Mouse (Mus musculus) large intestine, adult 2 months (tissue): ENCODE data around the gene Lcmt2. TPM values are rescaled to one million over a fixed set of nuclear protein-coding genes. Genes with fewer than 3 reads are reported as not detected.
A peak's percentile ranks its signal among the peaks of the same experiment; 100 is the strongest.
"Not testable (repeated sequence)": the region's sequence is repeated elsewhere in the genome, so short reads cannot be mapped to it uniquely, and the experiment has no call there.

Experiments
- DNase-seq: peaks from one replicate; pipeline ENCODE4 v3.0.0-alpha.2; 2012; ENCODE audit warnings: low read depth, low spot score
- WGBS: fragments of 180-500 bp; shearing (Covaris S2); methylation state at CpG from one replicate; pipeline ENCODE4 v1.1.7; 2018; 5-methylcytosine and 5-hydroxymethylcytosine counted together
- polyA plus RNA-seq: library from polyadenylated mRNA; depleted of rRNA; stranded (reverse); fragments of >200 nt; gene quantifications from 2 replicates; pipeline ENCODE4 v1.2.3, GENCODE M21; 2012; rRNA removed

Gene Lcmt2
- polyA plus RNA-seq, 1 experiment, result 8.6 TPM

GRCm38 (mm10) chr2:121127536-121127935, 12.9 kb downstream of the Lcmt2 start:
- 41% methylated on average over 1 of the region's 1 CpGs for WGBS
- no peak for DNase-seq

GRCm38 (mm10) chr2:121126302-121126701, 14.2 kb downstream of the Lcmt2 start:
- 96% methylated on average over 5 of the region's 5 CpGs for WGBS
- DNase-seq, result not testable (repeated sequence)

- no peak for DNase-seq
- 78% methylated on average over 3 of the region's 3 CpGs for WGBS
Observed at GRCm38 (mm10) chr2:121119260-121119659, 21.2 kb downstream of the Lcmt2 start.

DNA sequence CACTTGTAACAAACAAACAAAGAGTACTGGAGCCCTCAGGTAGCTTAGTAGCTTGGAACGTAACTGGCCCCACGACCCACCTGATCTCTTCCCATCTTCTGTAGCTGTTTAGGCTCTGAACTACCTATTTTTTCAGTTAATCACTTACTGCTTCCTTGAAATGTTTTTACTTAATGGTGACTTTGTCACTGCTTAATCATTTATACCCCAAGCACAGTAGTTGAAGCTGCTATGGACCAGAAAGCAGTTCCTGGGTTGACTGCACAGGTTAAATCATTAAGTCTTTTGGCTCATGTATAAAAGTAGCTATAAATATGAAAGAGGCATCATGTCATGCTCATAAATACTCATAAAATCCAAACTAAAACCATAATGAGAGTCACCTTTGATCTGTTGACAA, 25.0 kb downstream of the Lcmt2 start:
- WGBS, result 66% methylated on average over 2 of the region's 2 CpGs
- DNase-seq, result no peak

- DNase-seq, result no peak
- 85% methylated on average over 4 of the region's 4 CpGs for WGBS
Observed at GRCm38 (mm10) chr2:121109695-121110094, 30.8 kb downstream of the Lcmt2 start, which contains the start of gene Tgm7. Gene Tgm7 (minus strand): TSS chr2:121109795.

DNA sequence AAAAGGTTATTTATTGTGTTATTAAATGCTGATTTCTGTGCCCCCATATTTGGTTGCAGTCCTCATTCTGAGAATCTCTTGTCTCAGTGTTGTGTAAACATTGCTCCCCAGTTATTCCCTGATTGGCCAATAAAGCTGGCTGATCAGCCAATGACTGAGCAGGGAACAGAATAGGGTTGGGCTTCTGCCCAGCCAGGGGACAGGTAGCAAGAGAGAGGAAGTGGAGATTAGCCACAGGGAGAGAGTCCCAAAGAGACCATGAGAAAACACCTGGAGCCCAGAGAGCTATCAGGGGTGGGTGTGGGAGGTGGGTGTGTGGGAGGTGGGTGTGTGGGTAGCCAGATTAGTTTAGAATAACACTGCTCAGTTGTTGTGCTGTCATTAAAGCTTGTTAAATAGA, 34.5 kb downstream of the Lcmt2 start:
- DNase-seq, result no peak

GRCm38 (mm10) chr2:121102051-121102450, 38.4 kb downstream of the Lcmt2 start:
- WGBS, result 13% methylated on average over 9 of the region's 9 CpGs
- DNase-seq, result peak; percentile 31

- 54% methylated on average over 4 of the region's 4 CpGs for WGBS
- no peak for DNase-seq
Observed at GRCm38 (mm10) chr2:121089751-121090150, 50.7 kb downstream of the Lcmt2 start.

- WGBS, result 86% methylated on average over 3 of the region's 3 CpGs
- DNase-seq, result no peak
Observed at GRCm38 (mm10) chr2:121088507-121088906, 51.9 kb downstream of the Lcmt2 start.

- no peak for DNase-seq
- 14% methylated on average over 6 of the region's 6 CpGs for WGBS
Observed at GRCm38 (mm10) chr2:121085480-121086185, 54.8 kb downstream of the Lcmt2 start, which contains the start of gene Tgm5. Gene Tgm5 (minus strand): TSS chr2:121085841.

DNA sequence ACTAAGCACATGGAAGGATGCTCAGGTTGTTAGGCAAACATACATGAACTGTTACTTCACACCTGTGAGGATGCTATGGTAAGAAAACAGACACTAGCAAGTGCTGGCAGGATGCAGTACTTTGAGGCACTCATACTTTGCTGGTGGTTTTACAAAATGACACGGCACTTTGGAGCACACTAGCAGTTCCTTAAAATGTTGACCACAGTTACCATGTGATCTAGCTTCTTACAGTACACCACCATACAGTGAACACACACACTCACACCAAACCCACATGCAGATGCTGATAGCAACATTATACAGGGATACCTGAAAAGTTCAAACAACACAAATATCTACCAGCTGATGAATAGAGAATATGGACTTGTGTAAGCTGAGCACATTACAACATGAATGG, 57.8 kb downstream of the Lcmt2 start:
- WGBS, result 69% methylated on average over 1 of the region's 1 CpGs
- no peak for DNase-seq

Other genes with a start within 250 kb of the Lcmt2 start
- gene Ubr1, start 169.9 kb downstream of the Lcmt2 start, polyA plus RNA-seq, result 5.7 and 12.2 TPM in 2 replicates
- gene Tmem62, start 163.6 kb downstream of the Lcmt2 start, polyA plus RNA-seq, result 6.3 and 6.9 TPM in 2 replicates
- 24.1 and 26.4 TPM in 2 replicates for gene Ccndbp1, start 132.2 kb downstream of the Lcmt2 start, polyA plus RNA-seq
- gene Epb42, start 103.6 kb downstream of the Lcmt2 start, polyA plus RNA-seq, result 1.2 and 1.5 TPM in 2 replicates
- gene Tgm5, start 54.8 kb downstream of the Lcmt2 start, polyA plus RNA-seq, result 0.55 and 0.64 TPM in 2 replicates
- gene Tgm7, start 30.9 kb downstream of the Lcmt2 start, polyA plus RNA-seq, result not detected in 2 replicates
- 2.2 and 2.9 TPM in 2 replicates for gene Adal, start 225 bp downstream of the Lcmt2 start, polyA plus RNA-seq
- 13.4 and 27.9 TPM in 2 replicates for gene Tubgcp4, start 30.0 kb upstream of the Lcmt2 start, polyA plus RNA-seq
- 2.4 and 4.6 TPM in 2 replicates for gene Zscan29, start 30.5 kb upstream of the Lcmt2 start, polyA plus RNA-seq
- 13.1 and 14.6 TPM in 2 replicates for gene Trp53bp1, start 130.8 kb upstream of the Lcmt2 start, polyA plus RNA-seq
- gene Map1a, start 148.9 kb upstream of the Lcmt2 start, polyA plus RNA-seq, result 1.5 and 4.1 TPM in 2 replicates
- gene Ppip5k1, start 214.7 kb upstream of the Lcmt2 start, polyA plus RNA-seq, result 27.1 and 52.3 TPM in 2 replicates
- gene Ckmt1, start 217.1 kb upstream of the Lcmt2 start, polyA plus RNA-seq, result 912 and 1,609 TPM in 2 replicates
- 0.19 and 0.41 TPM in 2 replicates for gene Strc, start 246.5 kb upstream of the Lcmt2 start, polyA plus RNA-seq